Mouse (Mus musculus) hindlimb bud, embryonic 11.5 days (tissue): ENCODE measurements around the gene Dusp1.

Experiments used
- DNase-seq: peaks from one replicate; pipeline ENCODE4 v3.0.0-alpha.2; 2012; ENCODE audit warnings: low read depth, low spot score; ENCODE audit errors: extremely low spot score

The Dusp1 gene

DNA sequence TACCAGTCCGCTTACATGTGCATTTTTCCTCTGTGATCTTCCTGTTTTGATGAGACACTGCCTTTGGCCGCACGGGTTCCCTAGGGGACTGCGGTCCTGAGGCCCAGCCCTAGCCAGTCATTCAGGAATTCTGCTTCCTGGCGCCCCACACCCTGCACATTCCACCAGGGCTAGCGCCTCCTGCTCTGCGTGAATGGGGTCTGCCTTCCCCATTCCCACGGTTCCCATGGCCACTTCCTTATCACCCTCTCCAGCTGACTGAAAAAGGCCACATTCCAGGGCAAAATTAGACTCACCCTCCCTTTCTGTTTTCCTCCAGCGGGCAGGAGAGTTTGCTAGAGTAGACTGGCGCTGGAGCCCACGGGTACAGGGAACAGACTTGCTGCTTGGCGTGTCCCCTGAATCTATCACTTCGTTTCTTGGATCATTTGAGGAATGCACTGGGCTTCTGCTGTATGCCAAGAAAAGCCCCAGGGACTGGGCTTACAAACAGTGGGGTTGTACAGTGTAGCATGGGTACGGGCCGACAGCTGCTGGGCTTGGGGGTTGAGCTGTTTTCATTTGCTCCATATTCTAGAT, 22.7 kb upstream of the Dusp1 start:
- no peak for DNase-seq

DNA sequence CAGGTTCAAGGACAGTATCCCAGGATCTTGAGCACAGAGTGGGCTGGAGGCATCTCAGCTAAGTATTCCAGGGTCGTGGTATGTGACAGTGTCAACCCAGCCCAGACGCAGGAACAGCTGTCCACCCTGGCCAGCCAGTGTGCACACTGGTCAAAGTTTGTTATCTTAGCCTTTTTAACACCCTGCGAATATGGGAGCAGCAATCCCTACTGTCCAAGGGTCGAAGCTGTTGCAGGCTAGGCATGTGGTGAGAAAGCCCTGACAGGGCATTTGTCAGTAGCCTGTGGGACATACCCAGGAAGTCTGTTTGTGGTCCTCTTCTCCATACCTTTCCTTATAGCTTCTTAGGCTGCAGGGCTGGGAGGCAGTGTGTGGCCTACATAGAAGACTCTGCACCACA, 22.1 kb upstream of the Dusp1 start:
- DNase-seq, result no peak

DNA sequence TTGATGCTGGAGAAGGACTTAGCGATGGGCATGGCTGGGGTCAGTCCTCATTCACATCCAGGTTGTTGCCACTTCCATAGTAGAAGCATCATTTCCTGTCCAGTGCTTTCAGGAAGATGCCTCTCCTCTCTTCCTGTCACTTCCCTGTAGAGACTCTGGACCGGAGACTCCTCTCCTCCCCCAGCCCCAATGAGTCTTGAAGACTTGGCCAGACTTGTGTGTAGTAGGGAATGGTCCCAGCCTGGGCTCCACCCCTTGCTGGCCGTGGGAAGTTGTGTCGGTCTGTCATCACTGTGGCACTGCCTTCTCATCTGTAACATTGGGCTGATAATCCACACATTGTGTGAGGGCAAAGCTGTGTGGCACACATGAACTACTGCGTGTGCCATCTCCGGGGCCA, 21.7 kb upstream of the Dusp1 start:
- no peak for DNase-seq

DNA sequence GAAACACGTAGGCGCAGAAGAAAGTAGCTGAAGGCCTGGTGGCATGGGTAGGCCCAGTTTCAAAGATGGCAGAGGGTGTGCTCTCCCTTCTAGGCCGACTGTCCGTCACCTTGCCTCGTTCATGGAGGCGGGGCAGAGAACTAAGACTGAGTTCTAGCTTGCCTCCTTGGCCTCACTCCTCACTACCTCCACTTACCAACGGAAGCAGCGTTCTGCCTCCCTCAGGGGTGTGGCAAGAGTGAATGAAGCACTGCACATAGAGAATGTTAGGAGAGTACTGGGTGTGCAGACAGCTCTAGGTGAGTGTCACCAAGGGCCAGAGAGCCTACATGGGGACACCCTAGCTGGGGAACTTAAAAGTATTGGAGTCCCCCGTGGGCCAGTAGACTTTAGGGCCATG, 21.1 kb upstream of the Dusp1 start:
- DNase-seq, result no peak

DNA sequence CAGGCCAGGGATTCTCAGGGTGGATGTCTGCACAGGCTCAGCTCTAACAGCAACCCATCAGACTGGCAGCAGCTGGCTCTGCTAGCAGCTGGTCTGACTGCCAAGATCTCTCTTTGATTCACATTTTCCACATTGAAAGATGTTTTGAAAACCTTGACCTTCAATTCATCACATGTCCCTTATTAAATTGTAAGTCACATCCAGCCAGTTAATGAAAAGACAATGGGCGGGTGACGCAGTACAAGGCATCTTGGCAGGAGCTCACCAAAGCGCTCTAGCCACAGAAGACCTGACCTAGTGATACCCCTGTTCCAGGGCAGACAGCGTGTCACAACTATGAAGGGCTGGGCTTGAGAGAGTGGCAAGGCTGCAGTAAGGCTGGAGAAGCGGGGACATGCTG, 20.4 kb upstream of the Dusp1 start:
- no peak for DNase-seq

DNA sequence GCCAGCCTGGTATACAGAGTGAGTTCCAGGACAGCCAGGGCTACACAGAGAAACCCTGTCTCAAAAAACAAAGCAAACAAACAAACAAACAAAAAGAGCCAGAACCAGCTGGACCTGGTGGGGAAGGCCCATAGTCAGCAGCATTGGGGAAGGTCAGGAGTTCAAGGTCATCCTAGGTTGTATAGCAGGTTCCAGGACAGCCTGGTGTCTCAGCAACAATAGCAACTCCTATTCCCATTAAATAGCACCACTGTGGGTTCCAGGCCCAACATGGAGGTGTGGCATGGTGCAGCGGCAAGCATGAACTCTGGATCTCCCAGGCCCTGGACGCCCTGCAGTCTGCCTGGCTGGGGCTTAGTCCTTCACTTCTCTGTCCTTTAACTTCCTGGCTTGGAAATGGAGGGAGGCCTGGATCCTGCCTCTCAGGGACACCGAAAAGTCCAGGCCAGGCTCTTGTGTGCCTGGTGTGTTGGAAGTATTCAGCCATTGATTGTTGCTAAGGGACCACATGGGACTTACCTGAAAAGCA, 19.0 kb upstream of the Dusp1 start:
- no peak for DNase-seq

DNA sequence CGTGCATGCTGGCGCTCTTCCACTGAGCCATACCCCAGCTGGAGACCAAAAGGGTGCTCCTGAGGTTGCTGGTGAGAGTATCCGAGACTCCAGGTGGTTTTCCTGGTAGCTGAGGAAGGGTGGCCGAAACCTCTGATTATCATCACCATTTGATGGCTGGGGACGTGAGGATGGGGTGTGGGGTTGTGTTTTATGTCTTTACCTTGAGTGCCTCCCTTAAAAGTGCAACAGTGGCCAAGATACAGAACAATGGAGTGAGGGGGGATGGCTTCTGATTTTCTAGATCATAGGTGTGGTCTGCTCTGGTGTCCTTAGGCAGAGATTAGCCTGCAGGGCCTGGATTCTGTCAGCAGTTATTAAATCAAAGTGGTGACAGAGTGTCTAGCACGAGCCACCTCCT, 17.5 kb upstream of the Dusp1 start:
- DNase-seq, result no peak

DNA sequence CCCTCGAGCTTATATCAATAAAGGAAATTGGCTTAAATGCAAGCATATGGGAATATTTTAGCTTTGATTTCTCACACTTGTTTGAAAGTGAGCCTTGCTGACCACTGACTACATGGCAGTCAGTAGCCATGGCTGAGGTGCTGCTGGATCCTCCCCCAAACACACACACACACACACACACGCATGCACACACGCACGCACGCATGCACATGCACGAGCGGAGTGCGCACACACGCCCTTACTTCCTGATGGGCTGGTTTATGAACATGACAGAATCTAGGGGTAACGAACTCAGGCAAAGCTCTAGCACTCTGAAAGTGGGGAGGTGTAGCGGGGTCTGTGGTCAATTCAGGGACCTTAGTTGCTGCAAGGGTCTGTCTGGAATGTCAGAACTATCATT, 16.8 kb upstream of the Dusp1 start:
- DNase-seq, result no peak

DNA sequence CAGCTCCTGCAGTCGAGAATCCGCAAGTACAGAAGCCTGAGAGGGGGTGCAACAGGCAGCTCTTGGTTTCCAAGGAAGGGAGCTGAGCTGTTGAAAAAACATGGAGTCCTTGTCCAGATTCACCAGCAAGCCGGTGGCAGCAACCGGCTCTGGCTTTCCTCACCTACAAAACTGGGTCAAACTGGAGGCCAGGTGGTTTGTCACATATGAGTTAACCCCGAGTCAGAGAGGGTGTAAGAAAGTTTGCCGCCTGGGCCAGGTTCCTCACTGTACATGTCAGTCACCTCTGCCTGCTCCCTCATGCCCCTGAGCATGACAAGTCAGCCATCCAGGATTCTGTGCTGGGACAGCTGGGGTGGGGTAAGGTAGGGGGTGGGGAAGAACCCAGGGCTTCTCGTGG, 16.2 kb upstream of the Dusp1 start:
- DNase-seq, result no peak

DNA sequence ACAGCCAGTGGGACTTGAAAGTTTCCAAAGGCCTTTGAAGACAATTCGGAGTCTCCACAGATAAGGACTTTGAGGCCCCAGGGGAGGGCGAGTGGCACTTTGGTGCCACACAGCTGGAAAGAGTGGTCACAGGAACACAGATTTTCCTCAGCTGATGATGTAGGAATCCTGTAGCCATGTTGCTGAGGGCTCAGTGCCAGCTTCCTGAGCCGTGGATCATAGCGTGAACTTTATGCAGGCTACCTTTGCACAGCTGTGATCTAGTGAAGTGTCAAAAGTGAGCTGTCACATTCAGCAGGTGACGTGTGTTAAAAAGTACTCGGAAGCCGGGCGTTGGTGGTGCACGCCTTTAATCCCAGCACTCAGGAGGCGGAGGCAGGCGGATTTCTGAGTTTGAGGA, 15.4 kb upstream of the Dusp1 start:
- no peak for DNase-seq

DNA sequence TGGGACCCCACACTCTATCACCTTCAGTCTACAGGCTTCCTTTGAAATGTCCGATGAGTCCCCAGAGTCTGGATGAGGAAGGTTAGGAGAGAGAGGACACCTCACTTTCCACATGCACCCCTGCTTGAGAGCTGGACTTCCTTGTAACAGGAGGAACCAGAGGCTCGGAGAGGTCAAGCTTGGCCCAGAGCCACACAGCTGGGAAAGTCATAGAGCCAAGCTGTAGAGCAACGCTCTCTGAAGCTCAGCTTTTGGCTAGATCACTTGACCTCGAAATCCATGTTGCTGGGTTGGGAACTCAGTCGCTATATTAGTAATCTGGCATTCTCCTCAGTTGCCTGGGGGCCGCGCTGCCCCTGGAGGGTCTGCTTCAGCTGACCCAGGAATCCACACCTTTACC, 14.9 kb upstream of the Dusp1 start:
- no peak for DNase-seq

DNA sequence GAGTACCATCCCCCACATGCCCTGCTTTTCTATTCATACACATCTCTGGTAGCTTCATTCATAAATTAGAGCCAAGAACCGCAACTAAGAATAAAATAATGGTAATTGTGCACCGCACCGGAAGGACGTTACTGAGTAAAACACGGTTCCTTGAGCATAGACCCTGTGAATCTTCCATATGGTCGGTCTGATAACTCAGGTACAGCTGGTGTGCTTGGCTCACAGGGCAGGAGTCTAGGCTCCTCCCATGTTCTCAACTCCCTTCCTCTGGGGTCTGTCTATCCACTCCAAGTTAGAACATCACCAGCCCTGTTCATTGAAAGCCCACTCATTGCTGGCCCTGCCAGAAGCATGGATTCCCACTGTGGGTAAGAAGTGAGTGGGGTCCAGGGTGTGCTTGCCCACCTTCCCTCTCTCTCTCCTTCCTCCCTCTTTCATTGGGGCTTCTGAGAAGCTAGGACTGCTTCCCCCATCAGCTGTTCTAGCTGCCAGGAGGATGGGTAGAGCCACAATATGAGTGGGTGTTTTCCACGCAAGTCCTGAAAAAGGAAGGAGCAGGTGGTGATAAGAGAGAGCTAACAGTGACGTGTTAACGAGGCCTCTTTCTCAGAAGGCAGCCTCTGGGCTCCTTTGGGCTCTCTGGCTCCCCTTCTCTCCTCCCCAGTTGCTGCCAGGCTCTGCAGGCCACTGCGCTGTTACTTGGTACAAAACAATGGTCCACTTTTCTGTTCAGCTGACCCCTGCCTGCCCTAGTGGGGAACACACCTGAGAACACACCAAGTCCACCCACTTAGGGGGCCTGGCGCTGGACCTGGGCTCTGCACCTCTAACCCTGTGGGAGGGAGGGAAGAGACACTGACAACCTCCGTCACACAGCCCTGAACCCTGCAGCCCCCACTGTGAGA, 14.1 kb upstream of the Dusp1 start:
- no peak for DNase-seq

DNA sequence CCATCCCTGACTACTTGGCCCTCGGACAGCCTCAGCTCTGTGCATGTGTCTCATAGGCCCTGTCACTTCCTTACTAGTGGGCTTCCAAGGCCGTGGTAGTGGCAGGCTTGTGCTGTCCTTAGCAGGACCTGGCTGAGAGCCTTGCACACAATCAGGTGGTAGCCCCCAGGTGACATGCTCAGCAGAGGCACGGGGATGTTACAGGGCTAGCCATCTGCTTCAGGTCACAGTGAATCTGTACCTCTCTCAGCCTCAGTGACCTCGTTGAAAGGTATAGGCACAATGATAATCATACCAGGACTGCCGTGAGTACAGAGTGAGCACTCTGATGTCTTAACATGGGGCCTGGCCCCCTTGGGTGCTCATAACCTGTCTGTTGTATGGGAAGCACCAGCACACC, 12.8 kb upstream of the Dusp1 start:
- DNase-seq, result no peak

DNA sequence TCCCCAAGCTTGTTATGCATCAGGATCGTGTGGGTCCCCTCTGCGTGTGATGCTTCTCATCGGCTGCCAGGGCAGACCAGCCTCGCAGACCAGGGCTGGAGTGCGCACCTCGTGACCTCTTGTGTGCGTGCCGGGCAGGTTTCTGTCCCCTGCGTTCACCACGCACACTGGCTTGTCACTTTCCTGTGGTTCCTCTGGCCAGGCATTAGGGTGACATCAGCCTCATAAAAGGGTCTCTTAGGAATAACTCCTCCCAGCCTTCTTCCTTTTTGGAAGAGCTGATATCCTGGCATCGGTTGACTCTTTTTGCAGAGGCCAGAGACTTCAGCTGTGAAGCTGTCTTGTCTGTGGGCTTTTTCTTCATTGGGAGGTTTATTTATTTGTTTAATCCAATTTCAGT, 12.2 kb upstream of the Dusp1 start:
- no peak for DNase-seq

DNA sequence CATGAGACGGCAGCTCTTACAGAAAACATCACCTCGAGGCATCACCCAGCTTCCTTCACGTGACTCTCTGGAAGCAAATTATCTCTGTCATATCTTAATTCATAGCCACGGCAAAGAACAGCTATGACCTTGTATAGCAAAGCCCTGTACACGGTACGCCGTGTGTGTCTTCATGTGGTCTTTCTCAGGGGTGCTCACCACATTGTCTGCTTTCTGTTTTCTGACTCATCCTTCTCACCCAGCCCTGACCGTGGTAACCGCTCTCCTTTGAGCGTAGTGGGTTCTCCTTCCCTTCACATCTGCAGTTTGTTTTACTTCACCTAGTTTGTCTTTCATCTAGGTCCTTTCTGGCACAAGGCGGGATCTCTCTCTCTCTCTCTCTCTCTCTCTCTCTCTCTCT, 10.3 kb upstream of the Dusp1 start:
- DNase-seq, result no peak

DNA sequence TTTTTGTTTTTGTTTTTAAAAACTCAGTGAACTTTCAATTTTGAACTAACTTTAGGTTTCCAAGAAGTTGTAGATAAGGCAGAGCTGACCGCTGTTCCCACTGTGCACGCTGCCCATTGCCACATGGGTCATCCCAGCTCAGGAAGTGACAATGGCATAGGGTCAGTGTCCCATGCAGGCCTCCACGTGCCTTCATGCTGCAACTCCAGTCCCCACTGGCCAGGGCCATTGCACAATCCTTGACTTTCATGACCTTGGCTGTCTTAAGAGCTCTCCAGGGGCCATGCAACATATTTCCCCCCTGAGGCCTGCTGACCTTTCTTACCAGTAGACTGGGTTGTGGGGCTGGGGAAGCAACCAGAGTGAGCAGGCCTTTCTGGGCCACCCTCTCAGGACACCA, 9.4 kb upstream of the Dusp1 start:
- no peak for DNase-seq

DNA sequence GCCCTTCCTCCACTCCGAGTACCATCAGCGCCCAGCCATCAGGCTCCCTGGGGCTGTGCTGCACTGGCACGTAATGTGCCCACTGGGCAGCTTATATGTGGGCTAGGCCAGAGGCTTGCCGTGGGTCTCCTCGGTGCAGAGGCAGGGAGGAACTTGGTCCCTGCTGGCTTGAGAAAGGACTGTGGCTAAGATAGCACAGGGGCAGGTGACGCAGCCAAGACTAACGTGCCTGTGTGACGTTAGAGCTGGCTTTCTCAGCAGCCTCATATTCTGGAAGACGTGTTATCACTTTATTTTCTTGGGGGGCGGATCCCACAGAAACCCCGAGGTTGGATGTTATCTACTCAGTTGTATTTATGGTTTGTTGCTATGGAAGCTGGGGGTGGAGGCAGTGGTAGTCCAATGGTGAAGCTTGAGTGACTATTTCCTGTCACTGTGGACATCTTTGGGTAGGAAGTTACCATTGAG, 8.8 kb upstream of the Dusp1 start:
- no peak for DNase-seq

DNA sequence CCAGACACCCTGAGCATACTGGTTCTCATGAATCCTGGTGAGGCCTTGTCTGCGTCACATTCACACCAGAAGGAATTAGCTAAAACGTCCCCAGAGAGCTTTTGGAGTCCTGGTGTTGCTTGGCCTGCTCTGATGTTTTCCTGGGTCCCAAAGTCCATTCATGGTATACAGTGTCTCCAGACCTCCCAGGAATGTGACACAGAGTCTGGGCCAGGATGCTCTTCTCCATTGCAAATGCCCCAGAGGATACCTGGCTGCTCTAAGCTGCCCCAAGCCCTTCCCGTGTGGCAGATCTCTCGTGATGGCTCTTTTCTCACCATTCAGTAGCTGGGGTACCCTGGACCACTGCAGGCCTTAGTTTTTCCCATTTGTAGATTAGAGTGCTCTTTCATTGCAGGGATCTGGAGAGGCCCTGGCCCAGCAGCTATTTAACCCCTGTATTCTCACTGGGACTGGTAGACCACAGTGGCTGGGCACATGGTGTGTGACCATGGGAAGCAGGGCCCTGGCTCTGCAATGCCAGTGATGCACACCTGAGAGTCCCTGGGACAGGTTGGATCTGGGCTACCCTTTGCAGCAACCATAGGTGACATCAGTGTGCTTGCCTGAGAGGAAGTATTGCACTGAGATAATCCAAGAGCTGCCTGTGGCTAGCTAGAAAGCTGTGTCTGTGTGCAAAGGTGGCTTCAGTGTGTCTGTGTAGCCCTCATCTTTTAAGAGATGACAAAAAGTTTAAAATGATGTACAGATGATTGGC, 7.8 kb upstream of the Dusp1 start:
- no peak for DNase-seq

DNA sequence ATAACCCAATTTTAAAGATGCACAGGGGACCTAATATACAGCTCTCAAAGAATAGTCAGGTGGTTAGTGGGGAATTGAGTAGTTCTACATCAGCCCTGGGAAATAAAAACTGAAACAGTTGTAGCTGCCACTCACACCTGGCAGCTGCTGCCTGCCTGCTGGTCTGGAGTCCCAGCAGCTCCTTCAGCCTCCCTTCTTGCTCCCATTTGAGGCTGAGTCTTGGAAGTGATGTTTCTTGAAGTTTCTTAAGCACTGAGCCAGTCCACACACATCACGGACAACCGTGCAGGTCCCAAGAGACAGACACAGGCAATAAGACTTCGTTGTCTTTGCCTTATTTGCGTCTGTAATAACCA, 5.9 kb upstream of the Dusp1 start:
- DNase-seq, result no peak

DNA sequence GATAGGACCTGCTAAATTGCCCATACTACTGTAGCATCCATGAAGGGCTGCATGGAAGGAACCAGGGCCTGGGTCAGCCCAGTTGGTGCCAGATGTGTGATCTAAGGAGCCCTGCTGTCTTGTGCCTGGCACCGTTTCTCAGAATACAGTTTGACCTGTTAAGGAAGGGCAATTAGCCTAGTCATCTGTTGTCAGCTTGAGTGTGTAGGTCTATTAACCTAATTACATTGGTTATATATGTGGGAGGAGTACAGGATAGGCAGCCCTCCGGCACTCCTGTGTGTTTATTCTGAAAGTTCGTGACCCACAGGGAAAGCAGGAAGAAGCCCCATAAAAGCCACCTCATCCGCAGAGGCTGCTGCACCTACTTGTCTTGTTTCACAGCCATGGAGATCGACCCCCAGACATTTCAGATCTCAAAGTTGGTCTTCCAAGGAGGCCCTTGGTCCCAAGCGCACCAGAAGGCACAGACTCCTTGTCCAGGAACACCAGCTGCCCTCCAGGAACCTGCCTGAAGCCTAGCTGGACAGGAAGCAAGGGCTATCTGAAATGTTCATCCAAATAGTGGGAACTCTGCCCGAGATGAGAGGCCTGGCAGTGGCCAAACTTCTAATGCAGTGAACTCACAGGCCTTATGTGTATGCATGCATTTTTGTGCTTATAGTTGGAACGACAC, 5.4 kb upstream of the Dusp1 start:
- no peak for DNase-seq

DNA sequence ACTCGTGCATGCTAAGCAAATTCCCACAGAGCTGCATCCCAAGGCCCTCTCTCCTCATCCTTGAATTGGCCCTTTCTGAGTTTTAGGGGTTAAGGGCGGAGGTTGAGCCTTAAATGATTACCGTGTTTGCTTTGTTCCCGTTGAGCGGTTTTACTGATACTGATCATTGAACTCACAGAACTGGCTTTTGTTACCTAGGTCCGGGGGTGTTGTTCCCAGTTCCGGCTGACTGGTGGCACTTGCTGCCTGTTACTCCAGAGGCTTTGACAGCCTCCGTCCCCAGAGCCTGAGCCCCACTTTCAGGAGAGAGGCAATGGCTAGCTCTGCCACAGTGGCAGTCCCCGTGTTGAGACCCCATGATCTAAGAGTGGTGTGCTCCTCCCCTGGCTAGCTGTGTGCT, 2.5 kb upstream of the Dusp1 start:
- no peak for DNase-seq
